Mouse (Mus musculus): ENCODE measurements around the gene Brf1. TPM values are rescaled to one million over a fixed set of nuclear protein-coding genes. Genes with fewer than 3 reads are reported as not detected.

Brf1 gene
- 32.5 and 35.5 TPM in 2 replicates for polyA plus RNA-seq (2015; fragmentation: Nextera tagmentation; extraction: Ambion mirVana)

DNA sequence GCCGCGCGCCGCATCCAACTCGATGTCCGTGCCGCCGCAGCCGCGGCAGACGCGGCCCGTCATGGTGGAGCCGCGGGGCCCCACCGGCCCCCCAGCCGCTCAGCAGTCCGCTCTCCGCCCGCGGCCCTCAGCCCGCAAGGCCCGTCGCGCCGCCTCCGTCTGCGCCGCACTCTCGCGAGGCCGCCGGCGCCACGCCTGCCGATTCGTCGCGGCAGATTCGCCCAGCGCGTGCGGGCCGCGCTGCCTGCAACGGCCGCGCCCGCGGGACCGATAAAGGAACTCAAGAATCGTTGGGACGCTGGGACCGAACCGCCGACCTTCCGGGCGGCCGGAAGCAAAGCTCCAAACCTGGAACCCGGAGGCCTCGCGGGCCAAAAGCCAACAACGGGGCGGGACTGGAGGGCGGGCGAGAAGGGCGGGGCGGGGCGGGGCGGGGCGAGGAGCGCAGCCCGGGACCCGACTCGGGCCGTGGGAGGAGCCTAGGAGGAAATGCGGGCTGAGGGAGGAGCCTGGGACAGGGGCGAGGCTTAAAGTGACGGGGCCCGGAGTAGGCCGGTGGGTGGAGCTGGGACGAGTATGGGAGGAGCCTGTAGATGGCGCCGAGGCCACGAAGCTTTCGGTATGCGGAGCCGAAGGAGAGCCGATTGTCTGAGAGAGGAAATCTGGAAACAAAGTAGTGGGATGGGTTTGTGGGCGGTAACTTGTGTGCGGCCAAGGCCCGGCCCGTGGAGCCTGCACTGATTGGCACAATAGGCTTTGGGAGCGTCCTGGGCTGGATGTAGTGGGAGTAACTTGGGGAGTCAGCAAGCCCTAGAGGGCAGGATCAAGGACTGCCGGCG lies at the start of gene Brf1:
Gene Brf1, minus strand, starts transcription at position 411 of the 839 bp plus-strand sequence.
- Histone ChIP-seq H3K4me3 (peak within 1 kb of the TSS; percentile 64), H3K36me3 (peaks cover 10% of the 10 kb centered on the region; the same call in 1 of the 2 replicates), H3K9me3 (no peaks in the 10 kb centered on the region), H3K27ac (replicated peaks) (peak within 1 kb of the TSS; percentile 92), H3K27me3 (replicated peaks) (no peaks in the 10 kb centered on the region), H3K9ac (peak within 1 kb of the TSS; percentile 89), H3K4me2 (peak within 1 kb of the TSS; percentile 81), H3K4me1 (peaks cover 34% of the 10 kb centered on the region)
- peak; percentile 98 for ATAC-seq (ENCODE audit: extremely low read depth, insufficient number of reproducible peaks, low FRiP score, low TSS enrichment)
- under 1% methylated on average over 85 of the region's 96 CpGs for WGBS

DNA sequence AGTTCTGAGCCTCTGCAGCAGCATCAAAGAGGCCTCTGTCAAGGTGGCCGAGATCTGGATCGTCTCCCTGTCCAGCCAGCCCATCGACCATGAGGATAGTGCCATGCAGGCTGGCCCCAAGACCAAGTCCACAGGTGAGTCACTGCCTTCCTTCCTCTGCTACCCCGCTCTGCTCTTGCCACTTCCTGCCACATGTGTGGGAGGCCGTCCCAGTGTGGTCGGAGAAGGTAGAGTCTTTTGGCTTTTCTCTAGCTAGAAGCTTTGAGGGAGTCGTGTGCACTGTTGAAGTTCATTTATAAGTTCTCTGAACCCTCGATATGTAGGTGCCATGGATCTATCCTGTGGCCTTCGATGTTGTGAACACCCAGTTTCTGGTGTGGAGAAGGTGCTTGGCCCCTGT lies 49.3 kb upstream of the Brf1 start:
- peaks cover 77% of the 10 kb centered on the region for H3K36me3 ChIP-seq
- H3K9ac ChIP-seq: no peak overlapping the region
- H3K27me3 ChIP-seq (replicated peaks): no peaks in the 10 kb centered on the region
- no peaks in the 10 kb centered on the region for H3K9me3 ChIP-seq
- no peak overlapping the region for H3K4me3 ChIP-seq
- peaks cover 30% of the 10 kb centered on the region for H3K4me1 ChIP-seq
- no peak overlapping the region for H3K27ac ChIP-seq (replicated peaks)
- H3K4me2 ChIP-seq: no peak overlapping the region
- ATAC-seq (ENCODE audit: extremely low read depth, insufficient number of reproducible peaks, low FRiP score, low TSS enrichment): no peak
- WGBS: 86% methylated on average over 9 of the region's 9 CpGs

DNA sequence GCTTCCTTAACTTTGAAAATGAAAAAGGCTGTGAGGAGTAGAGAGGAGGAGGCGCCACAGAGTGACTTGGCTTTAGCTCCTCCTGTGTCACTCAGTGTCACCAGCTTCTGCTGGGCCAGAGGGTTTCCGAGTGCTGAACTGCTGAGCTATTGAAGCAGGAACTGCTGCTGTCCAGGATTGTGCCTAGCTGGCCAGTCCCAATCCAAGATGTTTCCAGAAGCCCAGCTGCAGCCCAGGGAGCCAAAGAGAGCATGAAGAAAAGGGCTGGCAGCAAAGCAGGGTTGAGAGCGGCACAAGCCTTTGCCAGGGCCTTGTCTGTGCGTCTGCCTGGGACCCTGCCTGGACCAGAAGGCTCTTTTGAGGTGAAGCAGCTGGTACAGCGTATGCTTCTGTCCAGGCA lies 47.6 kb upstream of the Brf1 start:
- Histone ChIP-seq H3K9me3 (no peaks in the 10 kb centered on the region), H3K4me3 (no peak overlapping the region), H3K9ac (no peak overlapping the region), H3K4me2 (no peak overlapping the region), H3K27ac (replicated peaks) (no peak overlapping the region), H3K4me1 (peaks cover 30% of the 10 kb centered on the region), H3K27me3 (replicated peaks) (no peaks in the 10 kb centered on the region), H3K36me3 (peaks cover 65% of the 10 kb centered on the region)
- no peak for ATAC-seq (ENCODE audit: extremely low read depth, insufficient number of reproducible peaks, low FRiP score, low TSS enrichment)
- 80% methylated on average over 5 of the region's 5 CpGs for WGBS

DNA sequence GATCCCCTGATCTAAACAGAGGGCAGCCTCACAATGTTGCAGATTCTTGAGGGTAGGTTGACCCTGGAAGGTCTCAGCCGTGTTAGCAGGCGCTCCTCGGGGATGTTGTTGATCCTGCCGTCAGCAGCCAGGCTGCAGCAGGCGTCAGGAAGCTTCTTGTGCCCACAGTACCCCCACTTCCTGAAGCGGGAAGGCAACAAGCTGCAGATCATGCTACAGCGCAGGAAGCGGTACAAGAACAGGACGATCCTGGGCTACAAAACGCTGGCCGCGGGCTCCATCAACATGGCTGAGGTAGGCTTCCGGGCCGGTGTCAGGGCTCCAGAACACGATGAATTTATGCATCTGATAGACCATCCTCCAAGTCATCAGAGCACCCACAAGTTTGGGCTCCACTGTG lies 46.4 kb upstream of the Brf1 start:
- Histone ChIP-seq H3K4me2 (no peak overlapping the region), H3K9ac (no peak overlapping the region), H3K36me3 (peaks cover 53% of the 10 kb centered on the region), H3K4me3 (no peak overlapping the region), H3K4me1 (peaks cover 31% of the 10 kb centered on the region), H3K27me3 (replicated peaks) (no peaks in the 10 kb centered on the region), H3K9me3 (no peaks in the 10 kb centered on the region), H3K27ac (replicated peaks) (no peak overlapping the region)
- no peak for ATAC-seq (ENCODE audit: extremely low read depth, insufficient number of reproducible peaks, low FRiP score, low TSS enrichment)
- 78% methylated on average over 15 of the region's 15 CpGs for WGBS

DNA sequence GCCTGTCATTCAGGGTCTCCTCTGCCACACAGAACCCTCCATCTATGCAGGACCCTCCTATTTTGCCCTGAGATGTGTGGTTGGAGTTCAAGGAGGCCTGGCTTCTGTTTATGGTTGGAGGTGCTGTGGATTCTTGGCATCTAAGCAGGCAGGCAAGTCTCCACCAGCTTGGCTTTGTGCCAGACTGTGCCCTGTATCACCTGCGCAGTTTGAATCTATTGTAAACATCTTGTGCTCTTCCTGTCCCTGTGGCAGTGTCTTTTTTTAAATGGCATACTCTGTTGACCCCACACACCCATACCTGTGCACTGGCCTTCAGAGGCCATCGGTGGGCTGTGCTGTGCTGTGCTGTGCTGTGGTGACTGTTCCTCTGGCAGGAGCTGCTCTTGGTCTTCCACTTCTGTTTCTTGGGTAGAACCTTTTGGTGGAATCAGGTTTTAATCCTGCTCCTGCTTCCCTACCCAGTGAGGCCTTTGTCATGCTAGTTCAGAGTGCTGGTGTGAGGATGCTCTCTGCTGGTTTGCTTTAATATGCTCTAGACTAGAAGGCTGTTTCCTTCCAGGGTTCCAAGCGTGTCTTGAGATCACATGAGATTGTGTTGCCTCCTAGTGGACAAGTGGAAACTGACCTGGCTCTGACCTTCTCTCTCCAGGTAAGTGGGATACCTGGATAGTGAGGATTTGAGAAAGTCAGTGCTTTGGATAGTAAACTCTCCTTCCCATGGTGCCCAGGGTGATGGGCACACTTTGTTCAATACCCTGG lies 44.6 kb upstream of the Brf1 start:
- H3K27ac ChIP-seq (replicated peaks): no peak overlapping the region
- no peak for ATAC-seq (ENCODE audit: extremely low read depth, insufficient number of reproducible peaks, low FRiP score, low TSS enrichment)
- peaks cover 29% of the 10 kb centered on the region for H3K4me1 ChIP-seq
- H3K4me3 ChIP-seq: no peak overlapping the region
- H3K27me3 ChIP-seq (replicated peaks): no peaks in the 10 kb centered on the region
- H3K9ac ChIP-seq: no peak overlapping the region
- no peaks in the 10 kb centered on the region for H3K9me3 ChIP-seq
- peaks cover 40% of the 10 kb centered on the region for H3K36me3 ChIP-seq
- H3K4me2 ChIP-seq: no peak overlapping the region
- 73% methylated on average over 3 of the region's 3 CpGs for WGBS

DNA sequence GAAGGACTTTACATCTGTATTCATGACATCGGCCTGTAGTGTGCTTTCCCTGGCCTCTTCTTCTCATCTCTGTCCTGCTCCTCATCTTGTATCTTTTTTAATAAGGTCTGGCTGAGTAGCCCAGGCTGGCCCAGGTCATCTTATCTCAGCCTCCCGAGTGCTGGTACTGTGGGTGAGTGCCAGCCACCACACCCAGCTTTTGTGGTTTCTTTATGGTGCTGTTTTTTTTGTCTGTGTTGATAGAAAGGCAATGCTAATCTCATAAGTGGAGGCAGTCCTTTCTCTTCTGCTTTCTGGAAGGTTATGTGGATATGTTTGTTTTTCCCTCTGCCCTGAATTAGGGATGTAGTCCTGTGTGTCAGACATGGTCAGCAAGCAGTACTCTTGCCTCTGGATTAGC lies 42.0 kb upstream of the Brf1 start:
- peaks cover 23% of the 10 kb centered on the region for H3K4me1 ChIP-seq
- 70% methylated on average over 2 of the region's 2 CpGs for WGBS
- no peak overlapping the region for H3K4me3 ChIP-seq
- no peak for ATAC-seq (ENCODE audit: extremely low read depth, insufficient number of reproducible peaks, low FRiP score, low TSS enrichment)
- H3K9me3 ChIP-seq: no peaks in the 10 kb centered on the region
- no peaks in the 10 kb centered on the region for H3K27me3 ChIP-seq (replicated peaks)
- no peak overlapping the region for H3K4me2 ChIP-seq
- no peak overlapping the region for H3K27ac ChIP-seq (replicated peaks)
- H3K9ac ChIP-seq: no peak overlapping the region
- H3K36me3 ChIP-seq: peaks cover 24% of the 10 kb centered on the region

DNA sequence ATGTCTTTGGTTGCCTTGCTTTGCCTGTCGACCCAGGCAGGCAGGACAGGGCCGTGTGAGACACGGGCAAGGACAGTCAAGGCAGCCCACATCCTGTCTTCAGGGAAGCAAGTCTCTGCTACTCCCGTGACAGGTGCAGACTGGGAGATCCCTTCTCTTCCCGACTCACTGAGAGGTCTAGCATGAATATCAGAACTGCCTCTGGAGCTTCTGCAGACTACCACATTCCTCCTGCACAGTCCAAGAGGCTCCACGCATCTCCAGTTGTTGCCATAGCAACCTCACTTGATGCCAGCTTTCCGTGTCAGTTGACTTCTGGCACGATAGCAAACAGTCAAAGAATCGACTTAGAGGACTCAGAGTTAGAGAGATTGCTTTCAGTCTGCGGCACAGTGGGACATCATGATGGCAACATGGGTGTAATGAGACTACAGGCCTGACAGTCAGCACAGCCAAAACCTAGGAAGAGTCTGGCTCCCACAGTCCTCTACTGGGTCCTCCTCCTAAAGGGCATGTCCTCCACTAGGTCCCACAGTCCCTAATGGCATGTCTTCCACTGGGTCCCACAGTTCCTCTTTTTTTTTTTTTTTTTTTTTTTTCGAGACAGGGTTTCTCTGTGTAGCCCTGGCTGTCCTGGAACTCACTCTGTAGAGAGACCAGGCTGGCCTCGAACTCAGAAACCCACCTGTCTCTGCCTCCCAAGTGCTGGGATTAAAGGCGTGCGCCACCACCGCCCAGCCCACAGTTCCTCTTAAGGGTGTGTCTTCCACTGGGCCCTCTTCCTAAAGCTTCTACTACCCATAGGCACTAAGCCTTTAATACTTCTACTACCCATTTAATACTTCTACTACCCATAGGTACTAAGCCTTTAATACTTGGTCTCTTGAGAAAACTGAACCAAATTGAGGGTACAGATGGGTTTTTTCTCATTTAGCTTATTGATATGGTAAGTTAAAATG lies 41.3 kb upstream of the Brf1 start:
- peaks cover 24% of the 10 kb centered on the region for H3K4me1 ChIP-seq
- H3K4me3 ChIP-seq: no peak overlapping the region
- H3K36me3 ChIP-seq: peaks cover 18% of the 10 kb centered on the region
- 52% methylated on average over 15 of the region's 15 CpGs for WGBS
- H3K9me3 ChIP-seq: no peaks in the 10 kb centered on the region
- H3K27ac ChIP-seq (replicated peaks): peak overlapping the region; percentile 49; the same call in 1 of the 2 replicates
- H3K4me2 ChIP-seq: no peak overlapping the region
- H3K27me3 ChIP-seq (replicated peaks): no peaks in the 10 kb centered on the region
- no peak overlapping the region for H3K9ac ChIP-seq
- ATAC-seq (ENCODE audit: extremely low read depth, insufficient number of reproducible peaks, low FRiP score, low TSS enrichment): no peak

DNA sequence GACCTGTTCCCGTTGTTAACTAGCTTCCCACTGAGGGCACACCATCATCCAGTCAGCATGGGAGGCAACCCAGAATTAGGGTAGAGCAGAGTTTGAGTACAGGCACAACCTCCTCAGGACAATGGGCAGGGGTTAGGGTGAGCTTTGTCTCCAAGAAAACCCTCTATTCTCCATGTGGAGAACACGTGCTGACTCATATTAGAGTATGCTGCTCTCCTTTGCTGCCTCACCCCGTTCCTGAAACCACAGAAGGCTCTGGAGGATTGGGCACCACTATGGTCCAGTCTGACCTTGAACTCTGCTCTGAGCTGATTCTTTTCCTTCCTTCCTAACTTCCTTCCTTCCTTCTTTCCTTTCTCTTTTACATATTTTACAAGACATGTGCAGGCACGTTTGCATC lies 37.9 kb upstream of the Brf1 start:
- Histone ChIP-seq H3K9me3 (no peaks in the 10 kb centered on the region), H3K9ac (no peak overlapping the region), H3K27me3 (replicated peaks) (no peaks in the 10 kb centered on the region), H3K4me1 (peaks cover 56% of the 10 kb centered on the region), H3K4me2 (no peak overlapping the region), H3K27ac (replicated peaks) (no peak overlapping the region), H3K36me3 (no peaks in the 10 kb centered on the region), H3K4me3 (no peak overlapping the region)
- WGBS: 83% methylated on average over 4 of the region's 4 CpGs
- no peak for ATAC-seq (ENCODE audit: extremely low read depth, insufficient number of reproducible peaks, low FRiP score, low TSS enrichment)

DNA sequence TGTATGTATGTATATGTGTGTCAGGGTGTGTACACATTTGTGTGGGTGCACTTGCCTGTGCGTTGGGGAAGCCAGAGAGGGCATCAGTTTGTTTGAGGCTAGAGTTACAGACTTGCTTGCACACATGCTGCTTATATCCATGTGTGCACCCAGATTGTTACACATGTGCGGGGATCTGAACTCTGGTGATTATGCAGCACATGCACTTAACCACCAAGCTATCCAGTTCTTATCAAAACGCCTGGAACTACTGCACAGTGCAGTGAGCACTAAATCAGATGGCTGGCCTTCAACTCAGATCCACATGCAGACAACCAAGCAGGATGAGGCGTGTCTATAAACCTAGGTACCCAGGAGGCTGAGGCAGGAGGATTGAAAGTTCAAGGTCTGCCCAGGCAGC lies 36.5 kb upstream of the Brf1 start:
- Histone ChIP-seq H3K36me3 (no peaks in the 10 kb centered on the region), H3K27ac (replicated peaks) (no peak overlapping the region), H3K9me3 (no peaks in the 10 kb centered on the region), H3K27me3 (replicated peaks) (no peaks in the 10 kb centered on the region), H3K4me2 (no peak overlapping the region), H3K4me1 (peaks cover 64% of the 10 kb centered on the region), H3K4me3 (no peak overlapping the region), H3K9ac (0 out of 2 replicates have a peak overlapping the region, but pooled peaks have one; percentile 5)
- ATAC-seq (ENCODE audit: extremely low read depth, insufficient number of reproducible peaks, low FRiP score, low TSS enrichment): no peak
- 79% methylated on average over 4 of the region's 4 CpGs for WGBS

DNA sequence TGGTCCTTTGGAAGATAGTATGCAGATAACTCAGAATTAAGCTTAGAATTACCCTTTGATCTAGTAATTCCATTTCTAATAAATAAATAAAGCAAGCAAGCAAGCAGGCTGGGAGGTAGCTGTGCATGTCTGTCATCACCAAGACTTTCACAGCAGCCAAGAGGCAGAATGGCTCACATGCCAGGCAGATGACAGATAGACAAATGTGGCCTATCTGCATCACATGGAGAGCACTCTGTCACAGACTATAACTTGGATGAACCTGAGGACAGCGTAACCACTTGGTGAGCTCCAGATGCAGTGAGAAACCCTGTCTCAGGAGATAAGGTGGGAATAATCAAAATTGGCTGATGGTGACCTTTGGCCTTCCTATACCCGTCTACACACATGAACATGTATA lies 34.6 kb upstream of the Brf1 start:
- Histone ChIP-seq H3K9ac (no peak overlapping the region), H3K27me3 (replicated peaks) (no peaks in the 10 kb centered on the region), H3K4me1 (peaks cover 67% of the 10 kb centered on the region), H3K36me3 (no peaks in the 10 kb centered on the region; the same call in 1 of the 2 replicates), H3K4me2 (no peak overlapping the region), H3K9me3 (no peaks in the 10 kb centered on the region), H3K4me3 (no peak overlapping the region), H3K27ac (replicated peaks) (peak overlapping the region; percentile 46)
- 47% methylated on average over 2 of the region's 2 CpGs for WGBS
- ATAC-seq (ENCODE audit: extremely low read depth, insufficient number of reproducible peaks, low FRiP score, low TSS enrichment): no peak

Measured in heart, embryonic 13.5 days (tissue).